Mouse (Mus musculus) midbrain, embryonic 13.5 days (tissue): Measurements from ENCODE around the gene Eno1. TPM values are rescaled to one million over a fixed set of nuclear protein-coding genes. Genes with fewer than 3 reads are reported as not detected.
"Not testable (repeated sequence)": the region's sequence is repeated elsewhere in the genome, so short reads cannot be mapped to it uniquely, and the experiment has no call there.

Source experiments
- ATAC-seq: fragments of 200-750 bp; cut with Nextera tagmentation; 2 replicates; pipeline ENCODE4 v1.8.0; 2017; ENCODE audit warnings: mild to moderate bottlenecking, moderate TSS enrichment, moderate library complexity
- H3K27ac ChIP-seq: fragments of 300-500 bp; sonication (generic); 2 replicates; pipeline ENCODE4 v1.5.1; 2015; ENCODE audit warnings: inconsistent platforms, mild to moderate bottlenecking, moderate library complexity
- H3K27me3 ChIP-seq: fragments of 300-500 bp; sonication (generic); 2 replicates; pipeline ENCODE4 v1.6.1; 2015; ENCODE audit warnings: mild to moderate bottlenecking, inconsistent platforms
- H3K36me3 ChIP-seq: fragments of 300-500 bp; sonication (generic); 2 replicates; pipeline ENCODE4 v1.6.1; 2015; ENCODE audit warnings: mild to moderate bottlenecking, inconsistent platforms
- H3K4me1 ChIP-seq: fragments of 300-500 bp; sonication (generic); replicated peaks from 2 replicates; pipeline ENCODE4 v1.6.1; 2015; ENCODE audit warnings: inconsistent platforms
- H3K4me2 ChIP-seq: fragments of 300-500 bp; sonication (generic); replicated peaks from 2 replicates; pipeline ENCODE4 v1.6.1; 2015; ENCODE audit warnings: moderate library complexity, mild to moderate bottlenecking, inconsistent platforms
- H3K4me3 ChIP-seq: fragments of 300-500 bp; sonication (generic); replicated peaks from 2 replicates; pipeline ENCODE4 v1.5.1; 2015; ENCODE audit warnings: mild to moderate bottlenecking, inconsistent platforms
- H3K9ac ChIP-seq: fragments of 300-500 bp; sonication (generic); replicated peaks from 2 replicates; pipeline ENCODE4 v1.6.1; 2015; ENCODE audit warnings: mild to moderate bottlenecking, inconsistent platforms
- H3K9me3 ChIP-seq: fragments of 300-500 bp; sonication (generic); 2 replicates; pipeline ENCODE4 v1.6.1; 2016; ENCODE audit warnings: mild to moderate bottlenecking, inconsistent platforms
- WGBS: fragments of 180-500 bp; shearing (Covaris S2); methylation state at CpG from one replicate; pipeline ENCODE4 v1.1.7; 2015; 5-methylcytosine and 5-hydroxymethylcytosine counted together
- polyA plus RNA-seq: library from polyadenylated mRNA; unstranded; fragments of >200 nt; fragmentation: Nextera tagmentation; extraction: Ambion mirVana; gene quantifications from 2 replicates; pipeline ENCODE4 v1.2.1, GENCODE M21; 2015

Eno1 gene
- polyA plus RNA-seq, 1 experiment from 2014 or later: 945 TPM

DNA sequence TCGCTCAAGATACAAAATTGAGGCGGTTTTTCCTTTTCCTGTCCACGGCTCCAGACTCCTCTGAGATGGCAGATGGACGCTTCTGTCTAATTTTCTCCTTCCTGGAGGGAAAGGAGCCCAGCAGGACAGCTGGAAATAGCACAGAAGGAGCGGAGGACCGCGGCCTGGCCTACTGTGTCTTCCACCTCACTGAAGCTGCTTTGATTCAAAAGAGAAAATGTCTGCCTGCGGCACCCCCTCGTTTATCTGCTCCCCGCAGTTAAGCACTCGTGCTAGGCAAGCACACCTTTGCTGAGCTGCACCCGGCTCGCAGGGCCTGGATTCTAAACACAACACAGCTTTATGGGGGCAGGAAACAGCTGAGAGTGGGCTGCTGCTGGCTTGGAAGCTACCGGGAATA, 21.9 kb downstream of the Eno1 start:
- no peak overlapping the region for H3K4me3 ChIP-seq
- peak overlapping the region; percentile 79 for H3K27ac ChIP-seq
- ATAC-seq: no peak
- no peaks in the 10 kb centered on the region for H3K27me3 ChIP-seq
- H3K9ac ChIP-seq: 0 out of 2 replicates have a peak overlapping the region, but pooled peaks have one; percentile 42
- H3K36me3 ChIP-seq: no peaks in the 10 kb centered on the region
- no peaks in the 10 kb centered on the region for H3K9me3 ChIP-seq
- H3K4me2 ChIP-seq: 0 out of 2 replicates have a peak overlapping the region, but pooled peaks have one; percentile 3
- 55% methylated on average over 14 of the region's 14 CpGs for WGBS
- H3K4me1 ChIP-seq: peaks cover 41% of the 10 kb centered on the region

DNA sequence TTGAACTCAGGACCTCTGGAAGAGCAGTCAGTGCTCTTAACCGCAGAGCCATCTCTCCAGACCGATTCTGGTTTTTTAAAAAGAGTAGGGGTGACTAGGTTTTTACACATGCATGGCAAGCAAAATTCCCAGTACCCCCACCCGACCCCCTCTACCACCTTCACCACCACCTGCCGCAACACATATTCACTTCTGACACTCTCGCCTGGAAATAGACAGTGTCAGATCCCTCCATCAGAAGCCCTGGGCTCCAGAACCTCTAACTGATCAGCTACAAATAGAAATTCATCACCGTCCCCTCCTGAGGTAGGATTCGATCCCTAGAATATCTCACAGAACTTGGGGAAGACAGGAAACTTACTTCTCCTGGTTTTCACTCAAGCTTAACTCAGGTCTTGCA, 23.1 kb downstream of the Eno1 start:
- Histone ChIP-seq H3K9me3 (no peaks in the 10 kb centered on the region), H3K27me3 (no peaks in the 10 kb centered on the region), H3K27ac (peak overlapping the region; percentile 51; the same call in 1 of the 2 replicates), H3K4me1 (peaks cover 38% of the 10 kb centered on the region), H3K36me3 (no peaks in the 10 kb centered on the region), H3K4me3 (no peak overlapping the region), H3K9ac (no peak overlapping the region), H3K4me2 (no peak overlapping the region)
- WGBS: 92% methylated on average over 7 of the region's 7 CpGs
- no peak for ATAC-seq

DNA sequence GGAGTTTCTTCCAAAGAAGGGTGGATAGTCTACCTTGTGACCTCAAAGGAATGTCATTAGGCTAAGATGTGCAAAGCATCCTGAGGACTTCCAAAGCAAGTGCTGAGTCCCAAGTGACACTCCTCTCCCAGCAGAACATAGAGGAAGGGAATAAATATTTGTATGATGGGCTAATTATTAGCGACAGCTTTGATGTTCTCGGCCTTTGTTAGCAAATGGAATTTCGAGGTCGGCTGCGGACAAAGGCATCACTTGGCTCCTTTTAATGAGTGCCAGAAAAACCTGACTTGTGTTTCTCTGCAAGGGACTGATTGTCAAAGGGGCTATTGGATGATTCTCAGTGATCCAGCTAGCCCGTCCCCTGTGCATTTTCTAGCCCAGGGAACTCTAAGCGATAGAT, 23.6 kb downstream of the Eno1 start:
- H3K4me3 ChIP-seq: no peak overlapping the region
- H3K9me3 ChIP-seq: no peaks in the 10 kb centered on the region
- peak overlapping the region; percentile 51; the same call in 1 of the 2 replicates for H3K27ac ChIP-seq
- no peaks in the 10 kb centered on the region for H3K36me3 ChIP-seq
- H3K4me2 ChIP-seq: no peak overlapping the region
- ATAC-seq: no peak
- 0 out of 2 replicates have a peak overlapping the region, but pooled peaks have one; percentile 1 for H3K9ac ChIP-seq
- peaks cover 33% of the 10 kb centered on the region for H3K4me1 ChIP-seq
- WGBS: 43% methylated on average over 7 of the region's 7 CpGs
- no peaks in the 10 kb centered on the region for H3K27me3 ChIP-seq

DNA sequence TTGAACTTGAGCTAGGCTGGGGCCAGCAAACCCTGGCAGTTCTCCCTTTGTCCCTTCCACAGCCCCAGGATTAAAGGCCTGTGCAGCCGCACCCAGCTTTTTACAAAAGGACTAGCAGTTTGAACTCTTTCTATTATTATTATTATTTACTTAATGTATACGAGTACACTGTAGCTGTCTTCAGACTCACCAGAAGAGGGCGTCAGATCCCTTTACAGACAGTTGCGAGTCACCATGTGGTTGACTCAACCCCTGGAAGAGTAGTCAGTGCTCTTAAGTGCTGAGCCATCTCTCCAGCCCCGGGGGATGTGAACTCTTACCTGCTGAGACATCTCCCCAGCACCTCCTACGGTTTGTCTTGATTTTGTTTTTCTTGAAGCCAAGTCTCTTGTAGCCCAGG, 24.2 kb downstream of the Eno1 start:
- 28% methylated on average over 6 of the region's 6 CpGs for WGBS
- H3K4me2 ChIP-seq: no peak overlapping the region
- H3K36me3 ChIP-seq: no peaks in the 10 kb centered on the region
- no peak for ATAC-seq
- no peak overlapping the region for H3K9ac ChIP-seq
- H3K4me3 ChIP-seq: no peak overlapping the region
- H3K9me3 ChIP-seq: no peaks in the 10 kb centered on the region
- peak overlapping the region; percentile 51; the same call in 1 of the 2 replicates for H3K27ac ChIP-seq
- H3K4me1 ChIP-seq: peaks cover 31% of the 10 kb centered on the region
- no peaks in the 10 kb centered on the region for H3K27me3 ChIP-seq

GRCm38 (mm10) chr4:150262301-150262700, 25.8 kb downstream of the Eno1 start:
- H3K4me3 ChIP-seq: no peak overlapping the region
- H3K4me1 ChIP-seq: peaks cover 35% of the 10 kb centered on the region
- H3K27ac ChIP-seq: no peak overlapping the region
- WGBS: 90% methylated on average over 8 of the region's 8 CpGs
- H3K36me3 ChIP-seq: no peaks in the 10 kb centered on the region
- H3K4me2 ChIP-seq: no peak overlapping the region
- no peak for ATAC-seq
- H3K9ac ChIP-seq: no peak overlapping the region
- H3K9me3 ChIP-seq: no peaks in the 10 kb centered on the region
- no peaks in the 10 kb centered on the region for H3K27me3 ChIP-seq

GRCm38 (mm10) chr4:150264903-150265302, 28.4 kb downstream of the Eno1 start:
- H3K9me3 ChIP-seq: no peaks in the 10 kb centered on the region
- no peak overlapping the region for H3K4me2 ChIP-seq
- H3K9ac ChIP-seq: no peak overlapping the region
- H3K27me3 ChIP-seq: no peaks in the 10 kb centered on the region
- 45% methylated on average over 7 of the region's 7 CpGs for WGBS
- H3K27ac ChIP-seq: no peak overlapping the region
- ATAC-seq: no peak
- no peak overlapping the region for H3K4me3 ChIP-seq
- H3K4me1 ChIP-seq: peaks cover 29% of the 10 kb centered on the region
- no peaks in the 10 kb centered on the region for H3K36me3 ChIP-seq

DNA sequence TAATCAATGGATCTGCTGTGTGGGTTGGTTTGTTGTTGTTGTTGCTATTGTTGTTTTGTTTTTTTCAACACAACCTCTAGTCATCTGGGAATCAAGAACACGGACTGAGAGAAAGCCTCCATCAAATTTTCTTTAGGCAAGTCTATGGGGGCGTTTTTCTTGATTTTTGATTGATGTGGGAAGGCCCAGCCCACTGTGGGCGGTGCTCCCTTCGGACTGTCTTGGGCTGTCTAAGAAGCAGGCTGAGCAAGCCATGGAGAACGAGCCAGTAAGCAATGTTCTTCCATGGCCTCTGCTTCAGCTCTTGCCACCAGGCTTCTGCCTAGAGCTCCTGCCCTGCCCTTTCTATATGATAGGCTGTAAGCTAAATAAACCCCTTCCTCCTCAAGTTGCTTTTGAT, 28.9 kb downstream of the Eno1 start:
- Histone ChIP-seq H3K4me2 (no peak overlapping the region), H3K9ac (no peak overlapping the region), H3K9me3 (no peaks in the 10 kb centered on the region), H3K27me3 (no peaks in the 10 kb centered on the region), H3K4me3 (no peak overlapping the region), H3K36me3 (no peaks in the 10 kb centered on the region), H3K27ac (no peak overlapping the region), H3K4me1 (peaks cover 24% of the 10 kb centered on the region)
- 74% methylated on average over 5 of the region's 5 CpGs for WGBS
- no peak for ATAC-seq

DNA sequence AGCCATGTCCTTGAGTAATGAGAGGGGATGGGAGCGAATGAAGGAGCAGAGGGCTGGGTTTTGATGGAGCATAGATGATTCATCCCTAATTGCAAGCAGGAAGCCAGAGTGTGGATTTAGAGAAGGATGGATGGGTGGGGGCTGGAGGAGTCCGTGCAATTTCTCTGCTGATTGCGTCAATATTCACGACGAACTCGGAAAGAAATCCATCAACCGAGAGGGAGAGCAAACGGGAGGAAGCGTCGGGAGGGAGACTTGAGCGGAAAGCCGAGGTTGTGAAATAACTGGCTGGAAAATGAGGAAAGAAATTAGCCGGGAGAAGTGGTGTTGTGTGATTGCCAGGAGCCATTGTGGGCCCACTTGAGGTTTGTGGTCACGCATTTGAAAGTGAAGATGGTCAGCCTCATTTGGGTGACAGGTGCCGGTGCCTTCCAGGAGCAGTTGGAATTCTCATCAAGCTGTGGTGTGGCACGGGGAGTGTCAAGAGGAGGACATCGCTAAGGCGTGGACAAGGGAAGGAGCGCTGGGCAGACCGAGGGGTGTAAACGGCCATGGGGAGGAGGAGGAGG, 30.2 kb downstream of the Eno1 start:
- no peak for ATAC-seq
- no peak overlapping the region for H3K4me2 ChIP-seq
- no peak overlapping the region for H3K4me3 ChIP-seq
- no peaks in the 10 kb centered on the region for H3K9me3 ChIP-seq
- H3K27me3 ChIP-seq: no peaks in the 10 kb centered on the region
- no peak overlapping the region for H3K9ac ChIP-seq
- WGBS: 72% methylated on average over 21 of the region's 21 CpGs
- no peaks in the 10 kb centered on the region for H3K36me3 ChIP-seq
- peak overlapping the region; percentile 7; the same call in 1 of the 2 replicates for H3K27ac ChIP-seq
- peaks cover 17% of the 10 kb centered on the region for H3K4me1 ChIP-seq

DNA sequence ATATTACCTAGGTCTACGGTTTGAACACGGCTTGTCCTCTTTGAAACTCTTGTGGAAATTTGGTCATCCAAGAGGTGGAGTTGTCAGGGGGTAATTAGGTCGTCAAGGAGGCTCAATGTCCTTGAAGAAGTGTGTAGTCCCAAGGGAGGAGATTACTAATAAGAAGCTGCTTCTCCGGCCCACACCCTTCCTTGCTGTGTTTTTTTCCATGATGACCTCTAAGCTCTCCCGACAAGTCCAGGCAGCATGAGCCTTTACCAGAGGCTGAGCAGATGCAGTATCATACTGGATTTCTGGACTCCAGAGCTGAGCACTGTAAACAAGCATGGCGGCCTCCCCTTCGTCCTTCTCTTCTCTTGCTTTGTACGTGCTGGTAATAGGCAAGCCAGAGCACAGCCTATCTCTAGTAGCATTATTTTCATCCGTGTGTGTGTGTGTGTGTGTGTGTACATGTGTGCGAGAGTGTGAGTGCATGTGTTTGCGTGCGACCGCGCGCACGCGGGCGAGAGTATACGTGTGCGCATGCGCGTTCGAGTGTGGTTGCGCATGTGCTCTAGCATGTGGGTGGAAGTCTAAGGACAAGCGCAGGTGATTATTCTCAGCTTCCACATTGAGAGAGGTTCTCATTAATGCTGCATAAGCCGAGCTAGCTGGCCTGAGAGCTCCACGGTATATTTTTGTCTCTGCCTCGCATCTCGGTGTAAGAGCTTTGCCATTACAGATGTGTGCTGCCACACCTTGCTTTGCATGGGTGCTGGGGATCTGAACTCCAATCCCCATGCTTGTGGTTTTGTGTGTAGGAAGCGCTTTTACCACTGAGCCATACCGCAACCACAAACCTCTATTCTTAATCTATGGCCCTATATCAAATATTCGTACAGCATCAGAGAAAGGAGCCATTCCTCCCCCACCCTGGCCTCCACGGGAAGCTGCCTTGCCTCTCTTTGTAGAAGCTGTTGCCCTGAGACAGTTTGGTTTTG, 32.4 kb downstream of the Eno1 start:
- no peak overlapping the region for H3K27ac ChIP-seq
- H3K36me3 ChIP-seq: no peaks in the 10 kb centered on the region
- H3K4me3 ChIP-seq: no peak overlapping the region
- H3K9me3 ChIP-seq: no peaks in the 10 kb centered on the region
- H3K27me3 ChIP-seq: no peaks in the 10 kb centered on the region
- peaks cover 34% of the 10 kb centered on the region for H3K4me1 ChIP-seq
- no peak for ATAC-seq
- no peak overlapping the region for H3K4me2 ChIP-seq
- 84% methylated on average over 33 of the region's 33 CpGs for WGBS
- no peak overlapping the region for H3K9ac ChIP-seq

DNA sequence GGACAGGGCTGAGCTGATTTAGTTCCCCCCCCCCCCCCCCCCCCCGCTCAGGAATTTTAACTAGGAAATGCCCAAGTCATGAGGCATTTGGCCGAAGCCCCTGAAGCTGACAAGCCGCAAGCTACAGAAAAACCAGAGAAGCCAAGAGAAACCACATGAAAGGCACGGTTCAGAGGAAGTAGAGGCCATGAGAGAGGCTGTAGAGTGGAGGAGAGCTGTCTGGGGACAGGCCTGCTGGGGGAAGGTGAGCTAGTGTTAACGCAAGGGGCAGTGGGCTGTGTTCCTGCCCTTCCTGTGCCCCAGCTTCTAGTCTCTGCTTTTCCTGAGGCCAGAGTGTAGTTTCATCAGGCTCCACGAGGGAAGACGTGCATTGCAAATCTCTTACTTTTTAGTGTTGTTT, 33.2 kb downstream of the Eno1 start:
- H3K27me3 ChIP-seq: no peaks in the 10 kb centered on the region
- WGBS: 59% methylated on average over 7 of the region's 7 CpGs
- H3K4me1 ChIP-seq: peaks cover 34% of the 10 kb centered on the region
- no peak for ATAC-seq
- H3K4me3 ChIP-seq: no peak overlapping the region
- no peak overlapping the region for H3K4me2 ChIP-seq
- no peak overlapping the region for H3K9ac ChIP-seq
- H3K27ac ChIP-seq: no peak overlapping the region
- H3K9me3 ChIP-seq: no peaks in the 10 kb centered on the region
- H3K36me3 ChIP-seq: no peaks in the 10 kb centered on the region

DNA sequence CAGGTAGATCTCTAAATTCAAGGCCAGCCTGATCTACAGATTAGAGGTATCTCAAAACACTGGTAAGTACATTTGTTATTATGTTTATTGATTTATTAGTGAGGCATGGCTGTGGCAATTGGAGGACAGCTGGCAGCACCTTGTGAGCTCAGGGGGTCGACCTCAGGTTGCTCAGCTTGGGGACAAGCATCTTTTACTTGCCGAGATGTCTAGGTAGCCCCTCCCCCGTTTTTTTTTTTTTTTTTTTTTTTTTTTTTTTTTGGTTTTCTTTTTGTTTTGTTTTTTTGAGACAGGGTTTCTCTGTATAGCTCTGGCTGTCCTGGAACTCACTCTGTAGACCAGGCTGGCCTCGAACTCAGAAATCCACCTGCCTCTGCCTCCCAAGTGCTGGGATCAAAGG, 34.2 kb downstream of the Eno1 start:
- not testable (repeated sequence) for H3K9me3 ChIP-seq, ATAC-seq, H3K9ac ChIP-seq, H3K27me3 ChIP-seq, H3K4me3 ChIP-seq, H3K36me3 ChIP-seq, H3K27ac ChIP-seq, H3K4me2 ChIP-seq
- WGBS: 76% methylated on average over 4 of the region's 4 CpGs
- H3K4me1 ChIP-seq: peaks cover 34% of the 10 kb centered on the region

DNA sequence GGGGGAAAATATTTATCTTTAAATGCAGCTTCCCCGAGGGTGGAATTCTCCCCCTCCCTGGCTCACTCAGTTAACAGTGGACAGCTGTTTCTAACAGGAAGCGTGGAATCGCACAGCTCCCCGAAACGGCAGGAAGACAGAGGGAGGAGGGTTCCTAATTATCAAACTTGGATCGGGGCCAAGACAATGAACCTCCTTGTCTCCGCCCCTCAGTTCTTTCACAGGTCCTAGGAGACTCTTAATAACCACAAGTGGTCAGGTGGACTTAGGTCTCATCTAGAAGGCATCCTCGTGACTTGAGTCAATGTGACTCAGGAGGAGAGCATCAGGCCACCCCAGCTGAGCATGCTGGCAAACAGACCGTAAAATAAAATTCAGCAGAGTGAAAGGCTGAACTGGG, 36.2 kb downstream of the Eno1 start:
- Histone ChIP-seq H3K9me3 (no peaks in the 10 kb centered on the region), H3K4me1 (peaks cover 29% of the 10 kb centered on the region), H3K9ac (peak overlapping the region; percentile 10; the same call in 1 of the 2 replicates), H3K27me3 (no peaks in the 10 kb centered on the region), H3K4me3 (no peak overlapping the region), H3K27ac (peak overlapping the region; percentile 52), H3K4me2 (peak overlapping the region; percentile 26), H3K36me3 (no peaks in the 10 kb centered on the region)
- WGBS: 5% methylated on average over 9 of the region's 9 CpGs
- peak; percentile 82 for ATAC-seq
